Mouse (Mus musculus) kidney, adult 9 months (tissue): Measurements from ENCODE around the gene Chsy1.
A peak's percentile ranks its signal among the peaks of the same experiment; 100 is the strongest.

Experiments used
- DNase-seq: peaks from one replicate; pipeline ENCODE4 v3.0.0; 2022

The Chsy1 gene

DNA sequence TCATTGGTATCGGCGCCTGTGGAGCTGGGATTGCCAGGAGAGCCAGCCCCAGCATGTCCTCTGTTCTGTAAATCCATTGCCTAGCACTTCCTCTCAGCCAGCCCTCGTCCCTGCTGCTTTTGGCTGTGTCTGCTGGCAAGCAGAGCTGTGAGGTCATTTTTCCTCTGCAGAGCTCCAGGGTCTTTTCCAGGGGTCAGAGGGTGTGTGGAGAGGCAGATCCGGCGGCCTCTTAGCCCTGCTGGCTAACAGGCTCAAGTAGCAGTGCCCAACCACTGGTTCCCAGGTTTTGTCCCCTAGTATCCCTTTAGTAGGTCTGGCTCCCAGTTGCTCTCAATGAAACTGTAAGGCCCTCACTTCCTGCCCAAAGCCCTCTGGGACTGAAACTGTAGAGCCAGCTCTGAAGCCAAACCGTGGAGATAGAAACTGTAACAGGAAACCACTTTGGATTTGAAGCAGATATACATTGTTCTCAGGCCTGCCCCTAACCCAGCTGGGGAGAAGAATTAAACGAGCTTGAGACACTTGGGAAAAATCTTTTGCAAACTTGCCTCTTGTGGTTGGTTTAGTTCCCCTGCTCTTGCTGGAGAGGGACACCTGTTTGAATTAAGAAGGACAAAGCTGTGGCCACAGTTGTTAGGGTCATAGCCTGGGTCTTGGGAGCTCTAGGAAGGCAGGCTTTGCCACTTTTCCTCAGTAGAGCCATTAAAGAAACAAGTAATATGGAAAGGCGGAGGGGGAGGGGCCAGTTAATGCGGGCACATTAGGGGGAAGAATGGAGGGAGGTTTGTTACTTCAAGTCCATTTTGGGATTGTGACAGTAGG lies 109.1 kb downstream of the Chsy1 start:
- DNase-seq = peak; percentile 40

GRCm38 (mm10) chr7:66219028-66219793 lies 109.9 kb downstream of the Chsy1 start:
- DNase-seq = no peak

- DNase-seq = peak; percentile 89
Observed at GRCm38 (mm10) chr7:66219794-66220227, 110.5 kb downstream of the Chsy1 start.

DNA sequence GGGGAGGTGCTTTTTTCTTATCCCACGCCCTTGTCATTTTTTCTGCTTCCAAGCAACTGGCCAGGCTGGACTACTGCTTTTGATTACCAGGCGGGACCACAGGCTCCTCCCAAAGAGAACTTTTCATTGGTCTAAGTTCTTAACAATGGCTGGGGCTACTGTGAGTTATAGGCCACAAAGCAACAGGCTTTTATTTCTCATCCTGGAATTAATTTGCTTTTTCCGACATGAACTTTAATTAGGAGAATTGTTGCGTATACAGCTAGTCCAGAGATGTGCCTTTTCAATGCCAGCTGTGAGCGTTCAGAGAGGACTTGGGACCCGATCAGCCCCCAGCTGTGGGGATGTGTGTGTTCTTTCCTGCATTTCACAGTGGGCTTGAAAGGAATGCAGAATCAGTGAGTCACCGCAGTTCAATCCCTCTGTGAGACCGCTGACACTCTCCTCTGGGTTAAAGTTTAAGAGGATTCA lies 113.3 kb downstream of the Chsy1 start:
- peak; percentile 86 for DNase-seq
